Mouse (Mus musculus) left cerebral cortex, adult 11 months (tissue): Measurements from ENCODE around the gene Plxdc1.

Source experiments
- DNase-seq: peaks from one replicate; pipeline ENCODE4 v3.0.0; 2022; ENCODE audit warnings: low spot score

The Plxdc1 gene

DNA sequence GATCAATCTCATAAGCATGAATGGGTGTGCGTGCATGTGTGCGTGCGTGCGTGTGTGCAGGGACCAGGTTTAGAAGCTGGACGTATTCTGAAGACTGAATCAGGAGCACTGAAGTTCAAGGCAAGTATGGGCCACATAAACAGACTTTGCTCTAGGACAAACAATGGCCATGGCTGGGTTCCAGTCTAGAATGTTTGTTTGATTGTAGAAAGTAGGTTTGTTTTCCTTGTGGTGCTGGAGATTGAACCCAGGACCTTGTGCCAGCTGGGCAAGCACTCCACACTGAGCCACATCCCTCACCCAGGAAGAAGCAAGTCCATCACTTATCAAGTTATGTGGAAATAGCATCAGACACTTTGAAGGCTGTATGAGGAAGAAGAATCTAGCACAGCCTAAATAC, 29.9 kb upstream of the Plxdc1 start:
- no peak for DNase-seq

DNA sequence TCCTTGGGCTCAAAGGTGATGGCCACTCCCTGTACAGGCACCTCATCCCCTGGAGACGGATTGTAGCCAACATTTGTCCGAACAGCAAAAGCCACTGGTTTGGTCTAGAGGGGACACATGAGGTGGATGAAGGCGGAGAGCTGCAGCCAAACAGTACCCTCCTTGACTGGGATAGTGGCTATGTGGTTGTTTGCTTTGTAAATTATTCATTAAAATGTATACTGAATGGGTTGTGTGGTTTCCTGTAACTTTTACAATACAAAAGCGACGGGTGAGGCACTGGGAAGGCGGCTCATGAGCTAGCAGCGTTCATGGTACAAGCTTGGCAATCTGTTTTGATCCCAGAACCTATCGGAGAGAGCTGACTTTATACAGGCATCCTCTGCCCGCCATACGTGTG, 26.6 kb upstream of the Plxdc1 start:
- DNase-seq = no peak

DNA sequence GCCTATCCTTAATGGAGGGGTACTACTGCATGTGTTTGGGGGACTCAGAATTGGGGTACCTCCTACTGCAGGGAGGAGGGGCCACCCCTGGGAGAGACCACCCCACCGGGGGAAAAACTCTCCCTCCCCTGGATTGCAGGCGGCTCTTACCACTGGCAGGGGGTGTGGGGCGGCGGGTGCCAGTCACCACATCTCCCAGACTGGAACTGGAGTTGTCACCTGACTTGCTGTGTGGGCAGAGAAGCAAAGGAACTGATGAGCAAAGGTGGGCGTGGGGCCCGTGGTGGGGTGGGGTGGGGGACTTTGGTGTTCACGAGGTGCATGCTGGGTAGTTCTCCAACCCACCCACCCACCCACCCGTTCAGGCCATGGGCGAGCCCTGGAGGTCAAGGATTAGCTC, 25.5 kb upstream of the Plxdc1 start:
- no peak for DNase-seq

DNA sequence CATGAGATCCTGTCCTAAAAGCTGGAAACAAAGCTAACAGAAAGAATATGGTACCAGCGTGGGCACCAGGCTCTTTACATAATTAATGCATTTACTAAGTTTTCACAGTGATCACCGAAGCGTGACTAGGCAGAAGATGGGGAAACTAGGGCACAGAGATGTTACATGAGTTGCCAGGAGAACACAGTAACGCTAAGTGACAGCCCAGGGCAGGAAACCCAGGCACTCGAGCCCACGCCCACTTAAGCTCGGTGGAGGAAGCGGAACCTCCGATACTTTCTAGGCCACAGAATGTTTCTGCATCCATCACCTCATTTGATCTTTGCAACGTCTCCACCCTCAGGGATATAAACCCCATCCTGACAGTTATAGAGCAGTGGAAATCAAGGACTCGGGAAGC, 21.8 kb upstream of the Plxdc1 start:
- DNase-seq = no peak

DNA sequence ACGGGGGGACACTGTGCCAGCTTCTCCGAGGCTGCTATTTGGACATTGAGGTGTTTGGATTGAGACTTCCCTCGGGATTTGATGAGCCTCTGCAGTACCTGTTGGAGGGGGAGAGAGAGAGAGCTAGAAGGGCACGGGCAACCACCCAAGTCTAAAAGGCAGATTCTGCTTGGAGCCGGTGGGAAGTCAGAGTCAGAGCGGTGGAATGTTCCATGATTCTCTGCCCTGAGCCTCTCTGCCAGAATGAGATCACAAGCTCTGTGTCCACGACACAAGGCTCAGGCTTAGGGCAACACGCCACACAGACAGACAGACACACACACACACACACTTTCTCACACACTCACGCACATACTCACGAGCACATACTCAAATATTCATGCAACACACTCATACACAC, 19.4 kb upstream of the Plxdc1 start:
- DNase-seq = no peak

DNA sequence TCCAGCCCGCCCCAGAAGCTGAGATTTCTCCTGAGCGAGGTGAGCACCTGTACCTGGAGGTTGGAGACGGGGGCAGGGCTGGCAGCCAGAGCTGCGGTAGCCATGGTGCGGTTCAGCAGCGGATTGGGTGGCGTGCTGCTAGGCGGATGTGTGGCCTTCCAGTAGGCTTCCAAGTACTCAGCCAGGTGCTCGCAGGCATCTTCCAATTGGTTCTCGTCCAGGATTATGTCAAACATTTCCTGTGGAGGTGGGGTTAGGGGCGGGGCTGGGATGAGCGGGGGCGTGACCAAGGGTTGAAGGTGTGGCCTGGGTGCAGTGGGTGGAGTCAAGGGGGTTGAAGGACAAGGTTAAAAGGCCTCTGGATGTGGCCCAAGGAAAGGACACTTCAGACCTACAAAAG, 18.8 kb upstream of the Plxdc1 start:
- DNase-seq = no peak

DNA sequence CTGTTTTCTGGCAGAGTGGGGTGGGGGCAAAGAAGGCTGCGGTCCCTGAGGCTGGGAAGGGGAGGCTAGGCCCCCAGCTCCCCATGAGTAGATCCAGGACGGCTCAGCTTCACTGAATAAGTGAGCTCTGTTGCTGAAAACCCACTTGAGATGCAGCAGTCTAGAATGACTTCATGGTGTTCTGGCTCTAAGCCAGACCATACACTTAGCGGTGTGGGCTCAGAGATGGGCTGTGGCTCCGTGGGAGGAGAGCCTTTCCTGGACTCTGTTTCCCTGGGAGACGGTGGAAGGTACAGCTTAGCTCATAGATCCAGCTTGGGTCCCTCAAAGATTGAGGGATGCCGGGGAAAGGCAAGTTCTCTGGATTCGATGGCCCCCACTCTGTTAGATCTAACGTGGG, 17.9 kb upstream of the Plxdc1 start:
- no peak for DNase-seq

DNA sequence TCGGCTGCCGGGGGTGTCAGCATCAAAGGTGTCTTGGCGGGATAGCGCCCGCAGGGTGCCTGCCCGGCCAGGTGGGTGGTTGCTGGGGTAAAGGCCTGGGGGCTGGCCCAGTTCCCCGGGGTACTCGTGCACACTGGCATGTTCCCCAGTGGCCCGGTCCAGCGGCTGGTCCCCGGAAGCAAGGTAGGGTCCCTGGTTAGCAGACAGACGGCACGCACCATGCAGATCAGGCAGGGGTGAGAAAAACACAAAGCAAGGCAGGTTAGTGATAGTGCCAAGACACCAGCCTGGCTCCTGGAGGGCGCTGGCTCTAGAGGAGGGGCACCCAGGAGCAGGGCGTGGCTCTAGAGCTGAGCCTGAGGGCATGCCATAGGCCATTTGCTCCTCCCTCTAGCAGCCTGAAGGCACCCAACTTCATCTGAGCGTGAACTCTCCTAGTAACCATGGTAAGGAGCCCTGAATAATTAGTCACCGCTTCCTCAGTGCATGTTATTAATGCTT, 17.0 kb upstream of the Plxdc1 start:
- no peak for DNase-seq

DNA sequence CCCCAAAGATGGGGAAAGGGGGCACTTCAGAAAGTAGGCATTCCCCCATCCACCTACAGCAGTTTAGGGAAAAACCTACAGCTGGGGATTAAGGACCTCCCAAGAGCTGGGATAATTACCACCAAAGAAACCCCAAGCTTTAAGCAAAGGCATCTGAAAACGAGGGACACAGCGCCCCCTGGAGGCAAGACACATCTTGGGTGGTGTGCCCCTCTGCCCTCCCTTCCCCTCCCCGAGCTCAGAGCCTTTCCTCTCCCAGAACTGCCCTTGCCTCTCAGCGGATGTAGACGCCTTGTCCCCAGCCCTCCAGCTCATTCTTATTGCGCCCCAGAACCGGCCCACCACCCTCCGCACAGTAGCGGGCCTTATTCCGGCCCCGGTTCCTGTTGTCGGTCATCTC, 16.4 kb upstream of the Plxdc1 start:
- DNase-seq = no peak

DNA sequence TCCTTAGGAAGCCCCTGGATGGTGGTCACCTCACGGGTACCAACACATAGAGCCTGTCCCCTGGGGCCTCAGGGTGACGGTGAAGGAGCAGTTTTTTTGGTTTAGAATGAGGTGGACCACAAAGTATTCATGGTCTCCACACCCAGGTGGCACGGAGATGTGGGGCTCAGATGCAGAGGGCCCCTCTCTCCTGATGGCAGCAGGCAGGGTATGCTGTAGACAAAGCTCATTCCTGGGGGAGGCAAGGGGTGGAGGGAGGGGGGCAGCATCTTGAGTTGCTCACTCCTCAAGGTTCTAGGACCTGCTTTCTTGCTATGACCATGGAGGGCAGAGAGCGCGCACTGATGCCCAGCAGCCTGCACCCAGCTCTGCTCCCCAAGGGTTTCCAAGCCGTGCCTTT, 15.7 kb upstream of the Plxdc1 start:
- DNase-seq = no peak

DNA sequence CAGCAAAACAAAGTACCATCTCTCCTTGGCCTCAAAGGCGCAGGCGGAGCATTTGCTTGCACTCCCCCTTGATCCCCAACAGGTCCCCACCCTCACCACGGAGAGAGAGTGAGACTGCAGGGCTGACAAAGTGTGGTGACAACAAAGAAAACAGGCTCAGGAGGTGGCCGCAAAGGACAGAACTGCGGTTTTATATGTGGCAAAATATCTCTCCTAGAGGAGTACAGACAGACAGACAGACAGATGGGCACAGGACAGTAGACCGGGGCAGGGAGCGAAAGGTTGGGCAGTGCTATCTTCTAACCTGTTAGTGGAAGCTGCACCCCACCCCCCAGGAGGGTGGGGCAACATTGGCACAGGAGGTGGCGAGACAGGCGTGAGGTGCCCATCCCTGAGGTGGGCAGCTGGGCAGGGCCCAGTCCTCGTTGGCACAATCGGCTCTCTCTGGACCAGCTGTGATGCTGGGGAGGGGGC, 15.1 kb upstream of the Plxdc1 start:
- DNase-seq = no peak

DNA sequence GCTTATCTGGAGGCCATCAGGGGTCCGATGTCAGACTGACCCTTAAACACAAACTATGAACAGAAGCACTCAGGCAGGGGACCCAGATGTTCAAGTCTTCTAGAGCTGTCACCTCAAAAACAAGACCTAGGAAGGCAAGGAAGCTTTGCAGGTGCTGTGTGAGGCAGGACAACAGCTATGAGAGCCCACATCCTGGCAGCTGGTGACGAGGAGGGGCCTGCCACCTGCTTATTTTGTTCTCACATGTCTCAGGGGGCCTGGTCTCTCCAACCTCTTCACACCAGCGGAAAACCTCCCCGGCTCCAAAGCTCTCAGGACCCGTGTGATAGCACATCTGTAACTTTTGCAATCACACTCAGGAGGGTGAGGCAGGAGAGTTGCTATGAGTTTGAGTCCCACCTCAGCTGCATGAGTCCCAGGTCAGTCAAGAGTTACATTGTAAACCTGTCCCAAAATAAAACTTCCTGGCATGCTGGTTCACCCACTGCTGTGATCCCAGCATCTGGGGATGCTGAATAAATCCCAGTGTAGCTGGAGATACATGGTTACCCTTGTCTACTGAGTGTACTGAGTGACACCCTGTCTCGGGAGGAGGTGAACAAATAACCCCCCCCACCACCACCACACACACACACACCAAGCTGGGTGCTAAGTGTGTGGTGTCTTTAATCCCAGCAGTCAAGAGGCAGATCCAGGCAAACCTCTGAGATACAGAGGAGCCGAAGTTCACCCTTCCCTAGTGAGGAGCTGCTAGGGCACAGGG, 14.3 kb upstream of the Plxdc1 start:
- DNase-seq = no peak

DNA sequence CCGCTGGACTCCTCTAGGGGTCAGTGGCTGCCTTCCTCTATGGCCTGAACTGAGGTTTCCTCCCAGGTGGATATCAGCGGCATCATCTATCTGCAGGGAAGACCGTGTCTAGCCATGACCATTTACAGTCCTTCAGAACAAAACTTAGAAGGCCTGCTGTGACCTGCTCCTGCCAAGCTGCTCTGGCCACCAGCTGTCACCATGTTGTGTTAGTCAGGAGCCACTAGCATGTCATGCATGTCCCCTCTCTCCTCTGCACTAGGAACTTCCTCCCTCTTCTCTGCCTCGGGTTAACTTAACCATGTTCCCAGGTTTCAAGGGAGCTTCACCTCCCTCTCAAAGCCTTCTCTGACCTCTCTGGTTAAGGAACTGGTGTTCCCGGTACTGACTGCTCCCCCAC, 13.5 kb upstream of the Plxdc1 start:
- DNase-seq = no peak

DNA sequence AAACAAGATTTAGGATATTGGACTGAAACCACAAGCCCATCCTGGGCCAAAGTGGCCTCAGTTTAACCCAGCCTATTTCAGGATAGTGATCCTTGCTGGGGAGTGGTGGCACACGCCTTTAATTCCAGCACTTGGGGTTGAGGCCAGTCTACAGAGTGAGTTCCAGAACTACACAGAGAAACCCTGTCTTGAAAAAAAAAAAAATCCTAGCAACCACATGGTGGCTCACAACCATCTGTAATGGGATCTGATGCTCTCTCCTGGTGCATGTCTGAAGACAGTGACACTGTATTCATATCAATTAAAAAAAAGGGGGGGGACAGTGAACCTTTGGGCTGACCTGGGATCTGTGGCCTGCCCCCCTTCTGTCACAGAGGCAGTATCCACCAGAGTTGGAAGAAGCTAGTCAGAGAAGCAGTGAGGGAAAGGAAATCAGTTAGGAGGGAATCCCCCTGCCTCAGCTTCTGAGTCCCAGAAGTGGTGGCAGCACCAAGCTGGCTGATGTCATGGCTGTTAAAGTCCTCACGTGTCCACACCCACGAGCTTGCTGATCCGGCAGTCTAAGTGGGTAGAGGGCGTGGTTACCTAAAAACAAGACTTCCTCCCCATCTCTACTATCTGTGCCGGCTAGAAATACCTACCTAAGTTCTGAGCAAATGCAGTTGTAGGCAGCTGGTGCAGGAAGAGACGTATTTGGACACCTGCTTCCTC, 12.8 kb upstream of the Plxdc1 start:
- no peak for DNase-seq

DNA sequence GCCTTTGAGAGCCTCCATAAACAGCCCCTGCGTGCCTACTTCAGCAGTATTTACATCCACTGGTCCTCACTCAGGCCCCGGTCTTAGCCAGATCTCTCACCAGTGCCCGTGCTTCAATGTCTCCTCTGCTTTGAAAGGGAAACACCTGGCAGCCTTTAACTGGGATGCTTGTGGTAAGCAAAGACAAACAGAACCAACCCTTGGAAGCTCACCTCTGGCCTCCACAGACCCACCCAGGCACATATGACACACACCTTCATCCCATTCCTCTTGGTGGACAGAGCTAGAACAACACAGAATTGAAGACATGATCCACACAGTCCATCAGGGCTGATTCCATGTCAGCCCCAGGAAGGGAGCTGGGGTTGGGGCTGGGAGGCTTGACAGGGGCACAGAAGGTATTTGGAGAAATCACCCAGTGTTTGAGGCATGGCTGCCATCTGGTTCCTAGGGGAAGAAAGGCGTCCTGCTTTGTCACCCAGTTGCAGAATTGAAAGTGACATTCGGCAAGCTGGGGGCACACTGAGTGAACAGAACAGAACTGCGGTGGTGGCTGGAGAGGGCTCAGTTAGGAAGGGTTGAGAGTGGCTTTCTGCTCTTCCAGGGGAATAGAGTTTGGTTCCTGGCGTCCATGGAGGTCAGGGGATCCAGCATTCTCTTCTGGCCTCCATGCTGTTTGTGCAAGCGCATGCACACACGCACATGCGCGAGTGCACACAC, 12.0 kb upstream of the Plxdc1 start:
- no peak for DNase-seq

DNA sequence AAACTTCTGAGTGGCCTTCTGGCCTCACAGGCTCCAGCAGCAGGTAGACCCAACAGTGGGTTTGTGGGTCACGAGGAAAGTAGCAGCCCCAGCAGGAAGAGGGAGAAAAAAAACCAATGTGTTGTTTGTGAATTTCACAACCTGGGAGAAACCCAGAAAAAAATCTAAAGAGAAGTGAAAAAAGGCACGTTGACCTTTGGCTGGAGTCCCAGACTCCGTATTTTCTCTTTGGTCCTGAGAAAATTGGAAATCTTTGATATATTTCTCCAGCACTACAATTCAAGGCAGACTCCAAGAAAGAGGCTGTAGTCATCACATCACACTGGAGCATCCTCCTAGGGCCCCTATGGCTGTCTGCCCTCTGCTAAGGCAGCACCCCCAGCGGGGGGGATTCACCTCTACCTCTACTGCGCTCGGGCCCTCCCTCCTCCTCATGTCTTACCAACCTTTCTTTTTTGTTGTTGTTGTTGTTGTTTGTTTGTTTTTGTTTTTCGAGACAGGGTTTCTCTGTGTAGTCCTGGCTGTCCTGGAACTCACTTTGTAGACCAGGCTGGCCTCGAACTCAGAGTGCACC, 11.2 kb upstream of the Plxdc1 start:
- no peak for DNase-seq

DNA sequence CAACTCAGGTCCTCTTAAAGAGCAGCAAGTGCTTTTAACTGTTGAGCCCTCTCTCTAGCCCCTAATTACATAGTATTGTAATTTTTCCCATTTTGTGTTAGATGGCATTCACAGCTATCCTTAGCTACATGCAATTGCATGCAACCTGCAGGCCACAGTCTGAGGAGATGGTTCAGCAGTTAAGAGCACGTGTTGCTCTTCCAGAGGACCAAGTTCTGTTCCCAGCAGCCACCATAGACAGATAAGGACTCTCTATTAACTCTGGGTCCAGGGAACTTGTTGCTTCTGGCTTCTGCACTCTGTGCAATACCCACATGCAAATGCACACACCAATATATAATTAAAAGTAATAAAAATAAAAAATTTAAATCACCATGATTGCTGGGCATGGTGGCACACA, 10.4 kb upstream of the Plxdc1 start:
- no peak for DNase-seq

DNA sequence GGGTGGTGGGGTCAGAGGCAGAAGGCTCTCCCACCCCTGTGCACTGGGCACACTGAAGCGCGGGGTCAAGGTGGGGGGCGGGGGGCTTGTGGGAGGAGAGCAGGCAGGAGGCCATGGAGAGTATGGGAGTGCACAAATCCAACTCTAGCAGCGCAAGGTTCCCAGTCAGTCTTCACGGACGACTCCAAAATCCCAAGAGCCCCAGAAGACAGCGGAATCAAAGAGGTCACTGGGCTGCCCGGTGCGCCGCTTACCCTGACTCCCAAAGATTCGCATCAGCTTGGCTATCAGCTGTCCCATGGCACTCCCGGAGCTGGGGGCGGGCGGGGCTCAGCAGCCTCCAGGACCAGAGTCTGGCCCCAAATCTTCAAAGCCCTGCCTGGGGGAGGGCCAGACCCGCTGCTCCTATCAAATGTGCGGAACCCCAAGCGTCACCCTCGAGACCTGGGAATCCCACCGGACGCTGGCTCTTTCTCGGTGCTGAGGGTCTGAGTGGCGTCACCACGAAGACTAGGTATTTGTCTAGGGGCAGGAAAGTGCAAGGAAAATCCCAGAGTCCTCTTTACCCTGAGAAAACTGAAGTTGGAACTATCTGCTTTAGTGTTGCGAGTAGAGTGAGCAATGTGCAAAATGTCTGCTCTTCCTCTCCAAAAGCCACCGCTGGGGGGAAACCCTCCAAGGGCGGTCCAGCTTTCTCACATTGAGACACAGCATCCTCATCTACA, 9.5 kb upstream of the Plxdc1 start, which contains the start of gene Arl5c:
Gene Arl5c, minus strand, starts transcription at position 618 of the 725 bp plus-strand sequence.
- DNase-seq = no peak

DNA sequence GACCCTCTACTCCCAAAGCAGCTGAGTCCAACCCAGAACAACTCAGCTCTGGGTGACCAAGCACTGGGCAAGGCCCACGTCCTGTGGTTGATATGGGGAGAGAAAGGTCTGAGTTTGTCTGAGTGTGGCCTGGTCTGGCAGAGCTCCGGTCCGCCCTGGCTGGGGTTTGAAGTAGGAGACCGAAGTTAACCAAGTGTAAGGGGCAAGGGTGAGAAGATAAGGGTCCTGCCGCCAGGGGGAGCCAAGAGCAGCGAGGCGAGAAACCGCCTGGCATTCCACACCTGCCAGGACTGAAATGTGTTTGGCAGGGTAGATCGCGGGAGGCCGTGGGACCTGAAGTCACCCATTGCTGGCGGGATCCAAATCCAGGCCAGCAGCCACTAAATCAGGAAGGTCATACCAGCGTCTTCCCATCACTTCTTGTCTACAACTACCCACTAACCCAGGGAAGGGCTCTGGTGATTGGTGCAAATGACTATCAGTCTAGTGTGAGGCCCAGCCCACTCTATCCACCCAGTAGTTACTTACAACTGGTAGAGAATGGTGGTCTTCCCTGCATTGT, 8.4 kb upstream of the Plxdc1 start:
- no peak for DNase-seq

DNA sequence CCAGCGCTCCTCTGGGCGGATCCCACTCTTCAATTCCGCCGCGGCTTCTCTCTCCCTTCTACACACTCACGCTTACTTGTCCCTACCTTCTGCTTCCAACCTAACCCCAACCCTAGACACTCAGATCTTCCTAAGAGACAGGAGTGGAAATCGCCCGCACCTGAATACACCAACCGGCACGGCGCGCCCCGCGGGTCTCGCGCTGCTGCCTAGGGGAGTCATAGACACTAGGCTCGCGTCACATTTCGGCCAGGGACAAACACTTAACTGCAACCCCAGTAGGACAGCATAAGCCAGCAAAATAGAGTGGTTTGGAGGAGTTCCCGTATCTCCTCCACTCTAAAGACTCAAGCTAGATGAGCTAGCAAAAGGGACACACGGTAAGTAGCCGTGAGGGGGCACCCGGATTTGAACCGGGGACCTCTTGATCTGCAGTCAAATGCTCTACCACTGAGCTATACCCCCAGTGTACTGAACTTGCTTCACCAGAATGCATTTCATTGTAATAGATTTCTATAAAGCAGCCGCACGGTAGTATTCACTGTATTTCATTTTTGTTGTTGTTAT, 2.4 kb upstream of the Plxdc1 start:
- peak; percentile 84 for DNase-seq
